Mouse (Mus musculus): ENCODE data around the gene Spata2.

Spata2 gene

GRCm38 (mm10) chr2:167479501-167479900 lies 13.2 kb downstream of the Spata2 start:
- DNase-seq, result no peak

DNA sequence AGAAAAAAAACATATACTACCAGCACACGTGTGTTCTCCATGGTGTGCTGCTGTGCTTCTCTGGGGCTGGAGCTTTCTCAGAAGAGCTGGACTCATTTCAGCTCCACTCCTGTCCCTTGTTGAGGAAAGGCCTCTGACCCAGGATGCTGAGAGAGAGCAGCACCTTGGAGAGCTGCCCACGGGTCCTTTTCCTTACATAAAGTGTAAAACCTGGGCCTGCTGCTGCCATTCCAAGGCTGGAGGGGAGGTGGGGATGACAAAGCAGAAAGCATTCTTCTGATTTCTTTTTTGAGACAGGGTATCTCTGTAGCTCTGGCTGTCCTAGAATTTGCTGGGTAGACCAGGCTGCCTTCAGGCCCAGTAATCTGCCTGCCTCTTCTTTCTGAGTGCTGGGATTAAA lies 14.6 kb downstream of the Spata2 start:
- DNase-seq, result no peak

DNA sequence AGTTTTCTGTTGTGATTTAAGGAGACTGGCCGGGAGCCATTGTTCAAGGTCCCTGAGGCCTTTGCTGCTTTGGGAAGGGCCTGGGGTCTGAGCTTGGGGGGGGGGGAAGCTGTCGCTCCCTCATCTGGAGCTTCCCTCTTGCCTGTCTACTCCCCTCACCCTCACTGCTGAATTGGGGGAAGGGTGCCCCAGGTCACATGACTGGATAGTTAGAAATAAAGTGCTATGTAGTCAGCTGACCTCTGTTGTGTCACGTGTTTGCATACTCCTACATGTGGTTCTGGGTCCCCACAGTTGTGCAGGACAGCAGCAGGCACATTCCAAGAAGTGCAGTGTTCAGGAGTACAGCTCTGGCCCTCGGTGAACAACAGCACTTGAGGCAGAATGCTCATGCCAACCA lies 15.9 kb downstream of the Spata2 start:
- DNase-seq, result no peak

- peak; percentile 54 for DNase-seq
These were observed 16.4 kb downstream of the Spata2 start for GRCm38 (mm10) chr2:167476200-167476688.

GRCm38 (mm10) chr2:167475596-167475995 lies 17.1 kb downstream of the Spata2 start:
- DNase-seq, result no peak

DNA sequence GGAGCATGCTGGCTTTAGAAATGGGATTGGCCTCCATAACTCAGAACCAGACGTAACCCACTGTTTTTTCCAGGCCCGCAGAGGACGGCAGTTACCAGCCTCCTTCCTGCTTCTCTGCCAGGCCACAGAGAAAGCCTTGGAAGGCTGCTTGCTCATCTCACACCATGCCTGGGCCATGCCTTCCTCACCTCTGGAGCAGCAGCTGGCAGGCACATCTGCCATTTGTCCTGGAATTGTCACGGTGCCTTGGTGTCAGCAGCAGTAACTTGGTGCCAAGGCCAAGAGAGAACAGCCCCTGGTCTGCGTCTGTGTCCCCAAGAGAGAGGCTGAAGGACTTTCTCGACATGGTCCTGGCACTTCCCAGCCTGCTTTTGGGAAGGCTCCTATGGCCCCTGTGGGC lies 18.5 kb downstream of the Spata2 start:
- DNase-seq, result no peak

DNA sequence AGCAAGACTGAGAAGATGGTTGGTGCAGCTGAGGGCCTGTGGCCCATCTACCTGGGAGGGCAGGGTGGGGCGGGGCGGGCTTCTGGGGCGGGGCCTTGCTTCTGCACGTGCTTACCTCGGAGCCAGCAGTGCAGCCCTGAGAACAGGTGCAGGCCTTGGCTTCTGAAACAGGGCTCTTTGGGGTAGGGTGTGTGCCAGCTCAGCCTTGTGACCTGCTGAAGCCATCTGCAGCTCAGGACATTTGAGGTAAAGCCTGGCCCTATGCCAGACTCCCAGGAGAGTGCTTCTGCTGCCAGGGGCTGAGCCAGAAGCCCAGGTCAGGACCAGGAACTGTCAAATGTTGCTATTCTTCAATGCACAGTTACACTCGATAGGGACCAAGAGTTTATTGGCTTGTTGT lies 21.1 kb downstream of the Spata2 start:
- no peak for DNase-seq

GRCm38 (mm10) chr2:167470611-167471010 lies 22.1 kb downstream of the Spata2 start:
- no peak for DNase-seq

- no peak for DNase-seq
These were observed 24.2 kb downstream of the Spata2 start for GRCm38 (mm10) chr2:167468444-167468843.

DNA sequence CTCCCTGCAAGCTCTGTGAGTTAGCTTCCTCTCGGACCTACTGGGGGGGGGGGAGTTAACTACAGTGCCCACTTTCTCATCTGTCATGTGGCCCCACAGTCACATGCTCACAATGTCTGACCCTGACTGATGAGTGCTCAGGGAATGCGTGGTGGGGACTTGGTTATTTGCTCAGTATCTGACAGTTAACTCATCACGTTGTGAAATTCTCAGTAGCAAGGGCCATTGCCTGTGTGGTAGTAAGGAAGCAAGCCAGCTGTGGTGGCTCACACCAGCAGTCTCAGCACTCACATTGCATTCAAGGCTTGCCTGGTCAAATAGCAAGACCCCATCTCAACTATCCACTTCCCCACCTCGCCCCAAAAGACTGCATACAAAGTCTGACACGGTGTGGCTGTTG lies 25.5 kb downstream of the Spata2 start:
- no peak for DNase-seq

- no peak for DNase-seq
These were observed 26.7 kb downstream of the Spata2 start for GRCm38 (mm10) chr2:167465951-167466350.

- no peak for DNase-seq
These were observed 28.9 kb downstream of the Spata2 start for GRCm38 (mm10) chr2:167463802-167464201.

DNA sequence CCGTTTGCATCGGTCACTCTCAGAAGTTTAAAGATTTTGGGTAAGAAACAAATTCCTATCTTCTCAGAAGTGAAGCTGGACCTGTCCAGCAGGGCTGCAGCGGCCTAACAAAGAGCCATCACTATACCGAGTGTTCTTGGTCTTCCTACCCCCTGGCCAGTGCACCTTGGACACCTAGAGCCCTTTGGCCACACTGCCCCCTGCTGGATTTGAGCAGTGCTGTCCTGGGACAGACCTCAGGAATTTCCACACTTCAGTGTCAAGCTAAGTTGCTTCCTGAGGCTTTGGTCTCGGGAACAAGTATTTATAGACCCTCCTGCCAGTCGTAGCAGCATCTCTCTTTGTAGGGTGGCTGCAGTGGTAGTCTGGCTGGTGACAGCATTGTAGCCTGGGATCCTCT lies 29.7 kb downstream of the Spata2 start:
- peak; percentile 85 for DNase-seq

- DNase-seq, result no peak
These were observed 33.4 kb downstream of the Spata2 start for GRCm38 (mm10) chr2:167459071-167459865.

GRCm38 (mm10) chr2:167458548-167458947 lies 34.1 kb downstream of the Spata2 start:
- DNase-seq, result no peak

DNA sequence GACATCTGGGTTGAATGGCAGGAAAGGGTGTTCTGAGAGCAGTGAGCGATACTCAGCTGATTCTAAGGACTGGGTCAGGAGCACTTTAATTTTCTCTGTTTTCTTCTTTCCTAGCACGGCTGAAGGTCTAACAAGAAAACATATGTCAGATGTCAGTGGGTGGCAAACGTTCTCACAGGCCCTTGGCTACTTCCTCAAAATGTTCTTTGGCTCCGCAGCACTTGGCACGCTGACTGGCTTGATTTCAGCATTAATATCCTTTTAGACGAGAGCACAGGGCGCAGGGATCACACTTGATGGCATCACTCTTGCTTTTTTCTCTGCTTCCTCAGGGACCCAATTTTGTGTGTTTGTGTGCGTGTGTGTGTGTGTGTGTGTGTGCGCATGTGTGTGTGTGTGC lies 35.5 kb downstream of the Spata2 start:
- no peak for DNase-seq

DNA sequence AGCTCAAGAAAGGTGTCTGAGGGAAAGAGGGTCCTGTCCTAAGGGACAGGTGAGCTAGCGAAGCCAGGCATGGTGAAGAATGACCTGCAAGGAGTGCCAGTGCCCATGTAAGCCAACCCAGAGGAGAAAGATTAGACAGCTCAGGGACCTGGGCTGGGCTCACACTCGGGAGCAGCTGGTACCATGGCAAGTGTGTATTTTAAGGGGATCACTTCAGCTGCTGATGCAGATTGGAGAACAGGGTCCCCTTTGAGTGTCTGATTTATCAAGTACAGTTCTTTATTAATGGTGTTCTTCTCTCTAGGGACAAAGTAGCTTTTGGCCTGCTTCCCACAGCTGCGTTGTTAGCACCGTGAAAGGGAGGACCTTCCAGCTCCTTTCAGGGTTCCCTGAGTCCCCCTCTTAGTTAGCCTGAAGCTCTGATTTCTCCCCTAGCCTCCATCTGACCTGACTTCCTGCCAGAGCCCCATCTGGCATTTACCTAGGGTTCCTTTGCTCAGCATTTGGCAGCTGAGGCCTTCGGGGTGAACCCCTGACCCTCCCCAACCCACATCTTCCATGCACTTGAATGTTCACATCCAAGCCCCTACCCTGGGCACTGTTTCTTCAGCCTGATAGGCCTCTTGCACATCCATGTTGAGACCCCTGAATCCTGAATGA lies 36.2 kb downstream of the Spata2 start:
- no peak for DNase-seq

DNA sequence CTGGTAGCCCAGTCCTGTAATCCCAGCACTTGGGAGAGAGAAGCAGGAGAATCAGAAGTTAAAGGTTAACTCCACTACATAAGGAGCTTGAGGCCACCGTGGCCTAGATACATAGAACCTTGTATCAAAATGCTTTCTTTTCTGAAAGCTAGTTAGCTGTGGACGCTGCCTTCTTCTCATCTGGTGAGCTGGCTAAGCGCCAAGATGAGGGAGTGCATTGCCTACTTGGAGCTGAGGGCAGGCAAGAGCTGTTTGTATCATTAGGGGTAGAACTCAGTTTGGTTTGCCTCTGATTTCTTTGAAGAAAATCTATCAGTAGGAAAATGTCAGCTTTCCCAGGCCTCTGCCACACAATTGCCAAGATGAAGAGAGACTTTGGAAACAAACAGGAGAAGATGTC lies 38.9 kb downstream of the Spata2 start:
- no peak for DNase-seq

DNA sequence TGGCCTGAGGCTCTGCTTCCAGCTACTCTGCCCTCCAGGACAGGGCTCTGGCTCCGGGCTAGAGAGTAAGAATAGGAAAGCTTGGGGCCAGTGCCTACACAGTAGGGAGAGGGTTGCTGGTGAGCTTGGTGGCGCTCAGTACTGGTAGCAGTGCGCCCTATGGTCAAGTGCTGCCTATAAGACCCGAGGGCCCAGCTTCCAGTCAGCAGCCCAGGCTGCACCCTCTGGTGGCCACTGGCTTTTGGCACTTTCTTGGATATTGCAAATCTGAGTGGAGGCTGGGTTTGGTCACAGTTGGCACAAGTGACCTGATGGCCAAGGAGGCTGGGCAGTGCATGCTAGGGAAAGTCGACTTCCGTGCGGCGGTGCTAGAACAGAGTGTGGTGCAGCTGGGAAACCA lies 42.0 kb downstream of the Spata2 start:
- peak; percentile 62 for DNase-seq

- no peak for DNase-seq
These were observed 43.1 kb downstream of the Spata2 start for GRCm38 (mm10) chr2:167449331-167450275.

- DNase-seq, result no peak
These were observed 45.1 kb downstream of the Spata2 start for GRCm38 (mm10) chr2:167447629-167448028.

GRCm38 (mm10) chr2:167447207-167447606 lies 45.5 kb downstream of the Spata2 start:
- no peak for DNase-seq
